Mouse (Mus musculus) kidney, embryonic 16.5 days (tissue): ENCODE measurements around the gene Slc6a21. TPM values are rescaled to one million over a fixed set of nuclear protein-coding genes. Genes with fewer than 3 reads are reported as not detected.

Experiments
- ATAC-seq: fragments of 200-750 bp; cut with Nextera tagmentation; 2 replicates; pipeline ENCODE4 v1.8.0; 2017; ENCODE audit warnings: moderate TSS enrichment; ENCODE audit not compliant: low FRiP score, low TSS enrichment
- H3K27ac ChIP-seq: fragments of 300-500 bp; sonication (generic); 2 replicates; pipeline ENCODE4 v1.5.1; 2014; ENCODE audit warnings: low read length
- H3K27me3 ChIP-seq: fragments of 300-500 bp; sonication (generic); 2 replicates; pipeline ENCODE4 v1.6.1; 2014; ENCODE audit warnings: low read length, control low read depth, mixed read lengths; ENCODE audit not compliant: insufficient read depth
- H3K36me3 ChIP-seq: fragments of 300-500 bp; sonication (generic); 2 replicates; pipeline ENCODE4 v1.6.1; 2014; ENCODE audit warnings: low read length, control low read depth, mixed read lengths; ENCODE audit not compliant: insufficient read depth
- H3K4me1 ChIP-seq: fragments of 300-500 bp; sonication (generic); 2 replicates; pipeline ENCODE4 v1.6.1; 2014; ENCODE audit warnings: low read length, control low read depth, mixed read lengths; ENCODE audit not compliant: insufficient read depth
- H3K4me2 ChIP-seq: fragments of 300-500 bp; sonication (generic); replicated peaks from 2 replicates; pipeline ENCODE4 v1.6.1; 2014; ENCODE audit warnings: low read depth, low read length
- H3K4me3 ChIP-seq: fragments of 300-500 bp; sonication (generic); 2 replicates; pipeline ENCODE4 v1.5.1; 2014; ENCODE audit warnings: mild to moderate bottlenecking, low read length
- H3K9ac ChIP-seq: fragments of 300-500 bp; sonication (generic); replicated peaks from 2 replicates; pipeline ENCODE4 v1.6.1; 2014; ENCODE audit warnings: low read length
- H3K9me3 ChIP-seq: fragments of 300-500 bp; sonication (generic); 2 replicates; pipeline ENCODE4 v1.6.1; 2016; ENCODE audit warnings: low read length, control low read depth
- WGBS: fragments of 180-500 bp; shearing (Covaris S2); extraction: QIAGEN DNeasy Blood & Tissue Kit; methylation state at CpG from one replicate; pipeline ENCODE4 v1.1.7; 2014; 5-methylcytosine and 5-hydroxymethylcytosine counted together
- polyA plus RNA-seq: library from polyadenylated mRNA; unstranded; fragments of >200 nt; fragmentation: Nextera tagmentation; extraction: Ambion mirVana; gene quantifications from 2 replicates; pipeline ENCODE4 v1.2.1, GENCODE M21; 2015

Slc6a21 gene
- polyA plus RNA-seq, 1 experiment from 2014 or later: not detected

DNA sequence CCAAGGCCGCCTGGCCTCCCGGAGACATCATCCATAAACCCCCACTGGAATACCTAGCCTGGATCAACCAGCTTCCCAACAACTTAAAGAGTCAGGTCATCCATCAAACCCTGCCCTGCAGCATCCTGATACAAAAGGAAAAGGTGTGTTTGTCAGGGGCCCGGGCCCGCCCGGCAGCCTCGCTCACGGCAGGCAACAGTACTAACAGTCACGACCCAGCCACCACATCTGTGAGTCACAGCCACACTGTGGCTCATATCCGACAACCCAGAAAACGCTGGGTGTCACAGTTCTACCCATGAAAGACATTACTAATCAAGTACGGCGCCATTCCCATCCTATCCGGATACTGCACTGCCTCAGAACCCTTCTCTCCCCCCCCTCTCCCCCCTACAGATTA, 9.2 kb downstream of the Slc6a21 start:
- no peak overlapping the region for H3K4me2 ChIP-seq
- no peaks in the 10 kb centered on the region for H3K9me3 ChIP-seq
- WGBS: 83% methylated on average over 13 of the region's 13 CpGs
- H3K4me3 ChIP-seq: no peak overlapping the region
- ATAC-seq: no peak
- H3K4me1 ChIP-seq: no peaks in the 10 kb centered on the region
- no peak overlapping the region for H3K9ac ChIP-seq
- no peaks in the 10 kb centered on the region for H3K36me3 ChIP-seq
- H3K27ac ChIP-seq: no peak overlapping the region
- H3K27me3 ChIP-seq: no peaks in the 10 kb centered on the region

GRCm38 (mm10) chr7:45296626-45297025, 19.3 kb downstream of the Slc6a21 start:
- H3K9ac ChIP-seq: no peak overlapping the region
- no peak overlapping the region for H3K27ac ChIP-seq
- no peaks in the 10 kb centered on the region for H3K4me1 ChIP-seq
- no peaks in the 10 kb centered on the region for H3K9me3 ChIP-seq
- ATAC-seq: no peak
- 68% methylated on average over 1 of the region's 1 CpGs for WGBS
- no peaks in the 10 kb centered on the region for H3K27me3 ChIP-seq
- no peak overlapping the region for H3K4me2 ChIP-seq
- no peak overlapping the region for H3K4me3 ChIP-seq
- H3K36me3 ChIP-seq: no peaks in the 10 kb centered on the region

GRCm38 (mm10) chr7:45297563-45297962, 20.2 kb downstream of the Slc6a21 start:
- H3K4me1 ChIP-seq: no peaks in the 10 kb centered on the region
- H3K27ac ChIP-seq: no peak overlapping the region
- no peak for ATAC-seq
- no peak overlapping the region for H3K9ac ChIP-seq
- H3K4me2 ChIP-seq: no peak overlapping the region
- no peaks in the 10 kb centered on the region for H3K27me3 ChIP-seq
- no peaks in the 10 kb centered on the region for H3K9me3 ChIP-seq
- no peaks in the 10 kb centered on the region for H3K36me3 ChIP-seq
- 53% methylated on average over 3 of the region's 3 CpGs for WGBS
- H3K4me3 ChIP-seq: no peak overlapping the region

DNA sequence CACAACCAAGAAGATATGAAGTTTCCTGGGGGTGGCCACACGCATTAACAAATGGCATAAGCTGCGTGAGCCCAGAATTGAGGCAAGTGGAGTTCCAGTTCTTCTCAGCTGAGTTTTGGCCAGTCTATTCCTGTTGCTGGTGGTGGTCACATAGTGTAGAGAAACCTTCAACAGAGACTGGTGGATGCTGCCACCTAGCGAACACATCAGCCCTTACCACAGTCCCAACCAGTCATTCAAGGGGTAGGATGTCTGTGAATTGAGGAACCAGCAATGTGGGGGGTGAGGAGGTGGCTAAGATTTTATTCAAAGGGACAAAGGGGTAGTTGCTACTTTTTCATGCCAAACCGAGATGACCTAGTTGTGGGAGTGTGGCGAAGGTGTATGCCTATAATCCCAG, 22.4 kb downstream of the Slc6a21 start:
- no peaks in the 10 kb centered on the region for H3K9me3 ChIP-seq
- H3K9ac ChIP-seq: no peak overlapping the region
- H3K36me3 ChIP-seq: no peaks in the 10 kb centered on the region
- no peak overlapping the region for H3K4me2 ChIP-seq
- no peaks in the 10 kb centered on the region for H3K27me3 ChIP-seq
- no peak overlapping the region for H3K4me3 ChIP-seq
- peaks cover 2% of the 10 kb centered on the region for H3K4me1 ChIP-seq
- WGBS: 13% methylated on average over 5 of the region's 5 CpGs
- ATAC-seq: peak; percentile 92
- H3K27ac ChIP-seq: no peak overlapping the region

- Histone ChIP-seq H3K4me1 (peaks cover 7% of the 10 kb centered on the region), H3K4me2 (no peak overlapping the region), H3K27ac (no peak overlapping the region), H3K9me3 (no peaks in the 10 kb centered on the region), H3K4me3 (no peak overlapping the region), H3K9ac (no peak overlapping the region), H3K27me3 (no peaks in the 10 kb centered on the region), H3K36me3 (no peaks in the 10 kb centered on the region)
- WGBS: 13% methylated on average over 6 of the region's 6 CpGs
- ATAC-seq: no peak
Measured at GRCm38 (mm10) chr7:45300270-45300669, 23.0 kb downstream of the Slc6a21 start.

DNA sequence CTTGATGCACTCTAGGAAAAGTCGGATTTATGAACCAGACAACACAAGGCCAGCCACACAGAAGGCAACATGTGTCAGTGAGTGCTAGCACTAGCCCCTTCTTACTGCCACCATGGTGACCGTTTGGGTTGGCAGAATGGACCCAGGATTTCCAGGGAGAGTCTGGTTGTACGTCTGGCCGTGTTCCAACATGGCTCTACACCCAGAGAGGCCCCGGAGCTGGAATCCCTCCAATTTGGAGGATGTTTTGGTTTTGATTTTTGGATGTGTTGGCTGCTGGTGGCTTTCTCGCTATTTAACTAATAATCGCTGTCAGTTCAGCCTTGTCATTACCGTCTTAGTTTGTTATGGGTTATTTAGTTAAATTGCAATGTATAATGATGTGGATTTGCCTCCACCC, 25.3 kb downstream of the Slc6a21 start:
- Histone ChIP-seq H3K36me3 (no peaks in the 10 kb centered on the region), H3K27me3 (no peaks in the 10 kb centered on the region), H3K4me1 (peaks cover 11% of the 10 kb centered on the region), H3K4me2 (no peak overlapping the region), H3K27ac (no peak overlapping the region), H3K4me3 (no peak overlapping the region), H3K9ac (no peak overlapping the region), H3K9me3 (no peaks in the 10 kb centered on the region)
- ATAC-seq: no peak
- WGBS: 74% methylated on average over 8 of the region's 8 CpGs

DNA sequence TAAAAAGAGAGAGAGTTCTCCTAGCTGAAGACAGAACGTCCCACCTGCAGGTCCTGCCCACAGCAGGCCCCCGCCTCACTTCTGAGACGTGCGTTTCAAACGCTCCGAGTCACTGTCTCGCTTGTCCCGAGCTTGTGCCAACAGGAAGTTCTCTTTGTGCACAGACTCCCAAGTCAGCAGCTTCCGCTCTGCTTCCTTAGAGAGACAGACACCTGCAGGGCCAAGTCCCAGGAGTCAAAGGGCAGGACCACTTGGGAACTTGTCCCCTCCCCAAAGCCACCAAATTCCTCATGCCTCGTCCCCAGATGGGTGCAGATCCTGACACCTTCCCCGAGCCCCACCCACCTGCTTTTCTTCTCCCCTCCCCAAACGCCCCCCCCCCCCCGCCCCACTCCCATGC, 27.6 kb downstream of the Slc6a21 start:
- Histone ChIP-seq H3K4me2 (peak overlapping the region; percentile 49), H3K36me3 (no peaks in the 10 kb centered on the region), H3K4me1 (peaks cover 18% of the 10 kb centered on the region), H3K27me3 (no peaks in the 10 kb centered on the region), H3K9ac (0 out of 2 replicates have a peak overlapping the region, but pooled peaks have one; percentile 24), H3K27ac (no peak overlapping the region), H3K4me3 (peak overlapping the region; percentile 18), H3K9me3 (no peaks in the 10 kb centered on the region)
- WGBS: 16% methylated on average over 12 of the region's 13 CpGs
- peak; percentile 44 for ATAC-seq

GRCm38 (mm10) chr7:45305275-45305674, 28.0 kb downstream of the Slc6a21 start:
- 11% methylated on average over 17 of the region's 17 CpGs for WGBS
- Histone ChIP-seq H3K4me1 (peaks cover 18% of the 10 kb centered on the region), H3K4me3 (peak overlapping the region; percentile 18), H3K36me3 (no peaks in the 10 kb centered on the region), H3K27ac (no peak overlapping the region), H3K4me2 (peak overlapping the region; percentile 49), H3K9ac (0 out of 2 replicates have a peak overlapping the region, but pooled peaks have one; percentile 24), H3K9me3 (no peaks in the 10 kb centered on the region), H3K27me3 (no peaks in the 10 kb centered on the region)
- peak; percentile 46 for ATAC-seq

- H3K4me2 ChIP-seq: no peak overlapping the region
- H3K36me3 ChIP-seq: no peaks in the 10 kb centered on the region
- H3K9me3 ChIP-seq: no peaks in the 10 kb centered on the region
- WGBS: 63% methylated on average over 15 of the region's 15 CpGs
- no peaks in the 10 kb centered on the region for H3K27me3 ChIP-seq
- peaks cover 38% of the 10 kb centered on the region for H3K4me1 ChIP-seq
- H3K4me3 ChIP-seq: no peak overlapping the region
- no peak for ATAC-seq
- no peak overlapping the region for H3K9ac ChIP-seq
- H3K27ac ChIP-seq: no peak overlapping the region
Measured at GRCm38 (mm10) chr7:45308551-45309240, 31.4 kb downstream of the Slc6a21 start.

- no peak for ATAC-seq
- 20% methylated on average over 9 of the region's 9 CpGs for WGBS
- H3K27ac ChIP-seq: no peak overlapping the region
- H3K27me3 ChIP-seq: no peaks in the 10 kb centered on the region
- H3K9ac ChIP-seq: no peak overlapping the region
- H3K4me3 ChIP-seq: no peak overlapping the region
- no peaks in the 10 kb centered on the region for H3K36me3 ChIP-seq
- H3K4me1 ChIP-seq: peaks cover 46% of the 10 kb centered on the region
- H3K9me3 ChIP-seq: no peaks in the 10 kb centered on the region
- no peak overlapping the region for H3K4me2 ChIP-seq
Measured at GRCm38 (mm10) chr7:45309455-45309854, 32.1 kb downstream of the Slc6a21 start.
